Mouse (Mus musculus): ENCODE results near the gene Kat8.

DNA sequence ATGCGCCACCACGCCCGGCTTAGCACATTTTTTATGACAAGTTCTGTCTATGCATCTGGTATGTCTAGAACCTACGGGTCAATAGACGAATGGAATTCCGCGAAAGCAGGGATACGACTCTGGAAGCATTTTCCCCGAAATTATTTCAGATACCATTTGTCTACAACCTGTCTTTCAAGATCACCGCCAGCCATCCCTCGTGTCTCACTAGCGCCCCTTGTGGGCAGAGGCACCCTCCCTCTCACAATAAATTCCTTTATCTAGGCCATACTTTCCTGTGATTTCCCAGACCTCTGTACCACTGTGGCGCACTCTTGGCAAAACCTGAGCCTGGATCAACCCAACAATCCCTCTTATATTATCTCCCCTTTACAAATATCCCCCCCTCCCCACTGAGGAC lies 15.9 kb upstream of the Kat8 start:
- TF ChIP-seq CTCF (IDR thresholded peaks at IDR 0.05; ENCODE audit: extremely low read depth, insufficient read length, insufficient replicate concordance, low read depth, low read length) (peak; percentile 70; the same call in 1 of the 2 replicates), POLR2A (IDR thresholded peaks at IDR 0.05; ENCODE audit: low read depth, low read length) (no peak)
